Mouse (Mus musculus) left cerebral cortex, postnatal 14 days (tissue): Measurements from ENCODE around the gene Crip2. TPM values are rescaled to one million over a fixed set of nuclear protein-coding genes. Genes with fewer than 3 reads are reported as not detected.
A peak's percentile ranks its signal among the peaks of the same experiment; 100 is the strongest.

ENCODE experiments used
- DNase-seq, 2 experiments: peaks; one replicate each; pipeline ENCODE4 v3.0.0; 2021 to 2022; ENCODE audit warnings: low spot score in 2 of 2, mixed read lengths in 1 of 2
- intact Hi-C: fragments of 180-260 bp; cut with DNase I; formaldehyde crosslinking; loops from one replicate; pipeline ENCODE4 v1.15.1; 2025
- total RNA-seq, 2 experiments: library from RNA; stranded (reverse); gene quantifications; 2 replicates each; pipeline ENCODE4 v1.2.3; 2021

Gene Crip2
- total RNA-seq, 2 experiments from 2014 or later, result 199 to 200 TPM

DNA sequence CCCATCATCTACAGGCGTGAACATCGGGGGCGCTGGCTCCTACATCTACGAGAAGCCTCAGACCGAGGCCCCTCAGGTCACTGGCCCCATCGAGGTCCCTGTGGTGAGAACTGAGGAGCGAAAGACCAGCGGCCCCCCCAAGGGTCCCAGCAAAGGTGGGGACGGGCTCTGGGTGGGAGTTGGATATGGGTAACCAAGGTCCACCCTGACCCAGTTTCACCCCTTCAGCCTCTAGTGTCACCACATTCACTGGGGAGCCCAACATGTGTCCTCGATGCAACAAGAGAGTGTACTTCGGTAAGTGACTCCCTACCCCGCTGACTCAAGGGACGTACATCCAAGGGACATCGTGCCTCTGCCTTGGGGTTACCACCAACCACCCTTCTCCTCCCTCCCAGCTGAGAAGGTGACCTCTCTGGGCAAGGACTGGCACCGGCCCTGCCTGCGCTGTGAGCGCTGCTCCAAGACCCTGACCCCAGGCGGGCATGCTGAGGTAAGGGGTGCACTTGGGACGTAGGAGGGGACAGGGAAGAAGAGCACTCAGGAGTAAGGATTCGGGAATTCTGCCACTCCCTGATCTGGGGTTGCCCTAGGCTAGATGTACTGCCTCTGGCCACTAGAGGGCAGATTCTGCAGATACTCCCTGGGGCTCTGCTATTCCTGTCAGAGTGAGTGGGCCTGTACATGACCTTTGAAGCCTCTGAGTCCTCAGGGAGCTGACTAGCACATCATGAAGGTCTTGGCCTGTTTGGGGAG is 4.1 kb downstream of the Crip2 start:
- intact Hi-C loops, result no loop called here
- peak in 1 of 2 experiments; percentile 43 for DNase-seq

DNA sequence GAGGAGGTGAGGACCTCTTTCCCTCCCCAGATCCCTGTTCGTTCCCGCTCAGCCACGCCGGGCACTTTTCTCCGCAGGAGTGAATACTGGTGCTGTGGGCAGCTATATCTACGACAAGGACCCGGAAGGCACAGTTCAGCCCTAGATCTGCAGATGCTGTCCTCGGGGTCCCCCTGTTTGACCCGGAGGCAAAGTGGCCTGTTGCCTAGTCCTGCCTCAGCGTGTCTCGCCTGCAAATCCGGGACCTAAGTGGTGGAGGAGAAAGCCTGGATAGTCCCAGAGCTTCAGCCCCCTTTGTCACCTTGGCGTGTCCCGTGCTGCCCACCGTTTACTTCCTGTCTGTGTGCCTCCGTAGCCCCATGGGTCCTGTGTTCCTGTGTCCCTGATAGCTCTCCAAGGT is 4.8 kb downstream of the Crip2 start:
- DNase-seq, result no peak
- intact Hi-C loops, result no loop called here

DNA sequence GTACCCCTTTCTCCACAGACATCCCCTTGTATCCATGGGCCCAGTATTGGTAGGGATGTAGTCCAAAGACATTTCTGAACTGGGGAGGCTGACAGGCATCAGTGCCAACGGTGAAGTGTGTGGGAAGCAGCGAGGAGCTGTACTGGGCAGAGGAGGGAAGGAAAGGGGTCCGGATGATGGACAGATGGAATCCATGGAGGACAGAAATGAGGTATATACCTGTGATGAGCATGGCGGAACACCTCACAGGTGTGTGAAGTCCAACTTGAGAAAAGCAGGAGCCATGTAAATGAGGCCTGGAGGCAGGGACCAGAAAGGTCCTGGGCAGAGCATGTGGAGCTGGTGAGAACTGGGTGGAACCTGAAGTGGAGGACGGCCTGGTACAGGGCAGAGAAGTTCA is 5.6 kb downstream of the Crip2 start:
- no peak for DNase-seq
- intact Hi-C loops, result no loop called here

DNA sequence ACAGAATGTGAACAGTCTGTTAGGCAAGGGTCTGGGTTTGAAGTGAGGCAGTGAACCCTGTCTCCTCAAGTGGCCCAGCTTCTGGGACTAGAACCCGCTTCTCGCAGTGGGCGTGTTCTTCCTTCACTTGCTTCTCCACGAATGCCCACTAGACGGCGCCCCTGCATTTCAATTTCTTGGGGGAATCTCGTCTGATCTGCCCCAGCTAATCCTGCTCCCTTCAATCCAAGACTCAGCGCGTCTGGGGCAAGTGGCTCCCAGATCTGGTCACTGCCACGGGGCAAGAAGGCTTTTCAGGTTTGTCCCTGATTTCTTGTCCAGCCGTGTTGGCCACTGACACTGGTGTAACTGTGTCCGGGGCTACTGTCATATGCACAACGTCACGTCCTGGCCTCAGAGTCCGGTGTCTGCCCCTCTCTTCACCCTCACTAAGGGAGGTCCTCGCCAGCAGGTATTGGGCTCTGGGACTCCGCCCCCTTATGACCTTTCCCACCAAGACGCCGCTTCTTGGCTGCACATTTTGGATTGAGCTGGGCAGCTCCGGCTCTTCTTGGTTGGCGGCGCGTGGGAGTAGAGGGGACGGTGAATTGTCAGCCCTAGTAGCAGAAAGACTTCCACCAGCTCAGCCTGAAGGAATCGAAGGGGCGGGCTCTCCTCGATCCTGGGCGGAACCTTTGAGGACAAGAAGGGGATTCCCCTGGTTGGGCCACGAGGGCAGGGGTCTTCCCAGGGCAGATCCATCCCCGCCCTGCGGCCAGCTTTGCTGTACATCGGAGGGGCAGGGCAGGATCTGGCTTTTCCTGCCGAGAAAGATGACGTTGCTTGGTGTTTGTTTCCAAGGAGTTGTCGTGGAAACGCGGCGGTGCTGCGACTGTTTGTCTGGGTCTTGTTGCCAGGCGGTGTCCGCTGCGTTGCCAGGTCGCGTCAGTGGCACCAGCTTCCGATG is 6.3 kb downstream of the Crip2 start, which contains the start of gene Crip1:
Gene Crip1 (plus strand): TSS at position 205 of the 946 bp plus-strand sequence.
- peak; percentile 85 to 88 for DNase-seq
- intact Hi-C loops, result no loop called here

DNA sequence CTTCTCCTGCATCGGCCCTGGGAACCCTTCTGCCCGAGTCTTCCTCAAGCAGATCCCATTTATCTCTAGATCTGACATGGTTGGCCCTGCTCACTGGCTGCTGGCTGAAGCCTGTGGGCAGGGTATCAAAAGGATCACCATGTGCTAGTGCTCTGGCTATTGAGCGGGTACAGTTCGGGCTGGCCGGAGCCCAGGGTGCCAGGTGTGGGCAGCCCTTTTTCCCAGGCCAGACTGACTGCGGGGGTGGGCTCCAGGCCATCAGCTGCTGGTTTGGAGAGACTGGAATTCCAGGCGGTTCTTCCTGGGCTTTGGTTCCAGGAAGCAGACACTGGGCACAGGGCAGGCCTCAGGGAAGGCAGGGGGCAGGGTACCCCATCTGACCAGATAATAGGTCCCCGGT is 7.4 kb downstream of the Crip2 start:
- intact Hi-C loops, result no loop called here
- no peak for DNase-seq

DNA sequence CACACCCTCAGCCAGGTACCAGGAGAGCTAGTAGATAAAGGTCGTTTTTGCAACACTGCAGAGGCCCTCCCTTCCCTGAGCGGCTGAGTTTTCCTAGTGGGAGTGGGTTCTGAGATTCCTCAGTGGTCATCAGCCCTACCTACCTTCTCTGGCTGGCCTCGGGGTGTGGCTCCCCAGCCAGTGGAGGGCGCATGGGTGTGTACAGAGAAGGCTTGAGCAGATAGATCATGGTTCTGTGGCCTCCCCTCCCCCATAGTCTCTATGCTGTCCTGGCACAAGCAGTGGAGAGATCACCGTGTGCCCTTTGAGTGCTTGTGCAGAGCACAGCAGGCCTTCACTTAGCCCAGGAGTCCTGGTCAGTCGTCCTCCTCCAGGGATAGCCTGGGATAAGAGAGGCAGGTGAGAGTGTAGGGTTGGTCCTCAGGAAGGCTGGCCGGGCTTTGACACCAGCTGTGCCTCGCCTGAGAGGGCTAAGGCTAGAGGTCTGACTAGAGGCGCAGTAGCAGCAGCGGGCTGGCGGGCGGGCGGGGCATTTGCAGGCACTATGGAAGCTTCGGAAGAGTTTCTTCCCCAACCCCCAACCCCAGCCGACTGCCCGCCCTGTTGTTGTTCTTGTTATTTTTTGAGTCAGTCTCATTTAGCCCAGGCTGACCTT is 8.5 kb downstream of the Crip2 start:
- no peak for DNase-seq
- intact Hi-C loops, result no loop called here

DNA sequence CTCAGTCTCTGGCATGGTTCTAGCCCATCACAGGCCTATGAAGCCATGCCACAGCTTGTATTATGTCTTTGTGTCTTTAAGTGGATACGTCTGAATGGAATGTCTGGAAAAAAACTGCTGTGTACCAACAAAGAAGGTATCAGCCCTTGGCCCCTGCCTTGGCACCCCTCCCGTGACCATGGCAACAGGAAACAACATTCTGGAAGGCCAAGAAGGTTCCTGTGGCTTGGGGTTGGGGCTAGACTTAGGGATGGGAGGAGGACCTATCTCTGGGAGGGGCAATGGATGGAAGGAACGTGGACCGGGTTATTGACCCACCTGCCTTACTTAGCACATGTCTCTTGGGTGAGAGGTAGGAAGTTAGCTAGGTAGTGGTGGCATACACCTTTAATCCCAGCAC is 9.3 kb downstream of the Crip2 start:
- intact Hi-C loops, result no loop called here
- DNase-seq, result no peak

DNA sequence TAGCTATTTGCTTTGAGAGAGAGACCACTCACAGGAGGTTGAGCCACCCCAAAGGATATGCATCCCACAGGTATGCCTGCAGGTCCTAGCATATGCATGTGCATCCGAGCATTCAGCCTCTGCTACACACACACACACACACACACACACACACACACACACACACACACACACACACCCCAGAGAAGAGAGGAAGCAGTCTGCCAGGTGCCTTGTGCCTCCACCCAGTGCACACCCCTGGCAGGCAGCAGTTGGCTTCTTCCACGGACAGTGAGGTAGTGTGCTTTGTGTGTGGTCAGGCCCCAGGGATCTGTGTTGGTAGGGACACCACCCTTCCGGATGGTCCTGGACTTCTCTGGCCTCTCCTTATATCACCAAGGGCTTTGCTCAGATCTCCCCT is 9.9 kb downstream of the Crip2 start:
- DNase-seq, result no peak
- intact Hi-C loops, result no loop called here

DNA sequence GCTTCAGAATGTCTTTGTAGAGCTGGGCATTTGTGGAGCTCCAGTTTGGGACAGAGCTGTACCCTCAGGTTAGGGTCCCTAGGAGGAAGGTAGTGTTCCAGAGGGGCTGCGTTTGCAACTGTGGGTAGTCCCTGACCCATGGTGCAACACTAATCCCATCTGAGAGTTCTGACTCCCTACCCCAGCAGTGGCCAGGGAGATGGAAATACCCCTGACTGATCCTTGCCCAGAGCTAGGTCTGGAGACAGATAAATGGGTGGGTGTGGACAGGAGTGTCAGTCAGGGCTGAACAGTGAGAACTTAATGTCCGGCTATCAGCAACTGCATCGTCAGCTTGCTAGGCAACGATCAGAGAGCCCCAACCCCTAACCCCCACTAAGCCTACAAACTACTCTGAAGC is 10.6 kb downstream of the Crip2 start:
- intact Hi-C loops, result no loop called here
- DNase-seq, result no peak

DNA sequence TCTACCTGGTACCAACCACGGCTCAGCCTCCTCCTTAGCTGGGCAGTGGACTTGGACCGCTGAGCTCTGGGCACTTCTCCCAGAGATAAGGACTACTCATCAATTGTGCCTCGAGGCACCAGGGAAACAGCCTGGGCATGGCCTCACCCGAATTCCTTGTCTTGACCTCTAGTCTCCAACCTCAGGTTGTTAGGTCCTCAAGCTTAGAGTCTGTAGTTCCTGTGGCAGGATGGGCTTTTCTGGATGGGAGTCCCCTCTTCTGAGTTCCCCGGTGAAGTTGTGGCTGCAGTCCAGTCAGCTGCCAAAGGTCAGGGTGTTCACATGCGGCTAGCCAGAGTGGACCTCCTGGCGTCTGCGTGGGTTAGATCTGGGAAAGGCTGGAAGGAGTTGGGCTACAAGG is 11.0 kb downstream of the Crip2 start:
- intact Hi-C loops, result no loop called here
- DNase-seq, result no peak

DNA sequence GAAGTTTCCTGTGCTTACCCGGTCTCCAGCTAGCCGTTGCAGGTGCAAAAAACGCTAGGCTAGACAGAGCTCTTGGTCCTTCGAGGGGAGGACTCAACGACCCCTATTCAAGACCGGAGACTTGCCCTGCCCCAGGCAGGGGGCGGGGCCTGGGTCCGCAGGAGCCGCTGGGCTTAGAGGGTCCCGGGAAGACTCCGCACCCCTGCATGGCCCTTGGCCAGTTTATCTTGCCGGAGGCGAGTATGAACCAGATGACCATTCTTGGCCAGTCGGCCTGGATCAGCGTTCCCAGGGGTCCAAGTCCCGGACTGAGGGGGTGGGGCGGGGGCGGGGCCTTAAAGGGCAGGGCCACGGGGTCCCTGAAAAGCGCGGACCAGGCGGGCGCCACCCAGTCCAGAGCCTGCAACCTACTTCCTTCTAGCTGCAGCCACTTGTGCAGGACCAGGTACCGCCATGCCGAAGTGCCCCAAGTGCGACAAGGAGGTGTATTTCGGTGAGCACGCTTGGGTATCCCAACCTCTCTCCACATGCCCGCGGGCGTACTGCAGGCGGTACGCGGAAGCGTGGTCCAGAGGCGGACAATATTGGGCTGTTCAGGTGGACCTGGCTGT is 11.7 kb downstream of the Crip2 start:
- intact Hi-C loops, result no loop called here
- no peak for DNase-seq

DNA sequence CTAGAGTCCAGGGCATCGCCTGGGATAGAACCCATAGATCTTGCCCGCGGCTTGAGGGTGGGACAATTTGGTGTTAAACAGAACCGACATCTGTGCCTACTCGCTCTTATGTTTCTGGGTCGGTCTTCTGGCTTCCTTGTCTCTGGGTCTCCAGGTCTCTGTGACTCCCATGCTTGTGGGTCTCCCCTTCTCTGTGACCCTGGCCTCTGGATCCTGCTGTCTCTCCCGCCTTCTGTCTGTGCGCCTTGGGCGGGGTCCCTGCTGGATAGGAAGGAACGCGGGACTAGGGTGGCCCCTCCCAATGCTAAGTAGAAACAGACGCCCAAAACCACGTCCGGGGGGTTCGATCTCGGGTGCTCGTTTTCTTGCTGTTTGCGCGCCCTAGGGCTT is 12.2 kb downstream of the Crip2 start:
- DNase-seq, result no peak
- intact Hi-C loops, result no loop called here

DNA sequence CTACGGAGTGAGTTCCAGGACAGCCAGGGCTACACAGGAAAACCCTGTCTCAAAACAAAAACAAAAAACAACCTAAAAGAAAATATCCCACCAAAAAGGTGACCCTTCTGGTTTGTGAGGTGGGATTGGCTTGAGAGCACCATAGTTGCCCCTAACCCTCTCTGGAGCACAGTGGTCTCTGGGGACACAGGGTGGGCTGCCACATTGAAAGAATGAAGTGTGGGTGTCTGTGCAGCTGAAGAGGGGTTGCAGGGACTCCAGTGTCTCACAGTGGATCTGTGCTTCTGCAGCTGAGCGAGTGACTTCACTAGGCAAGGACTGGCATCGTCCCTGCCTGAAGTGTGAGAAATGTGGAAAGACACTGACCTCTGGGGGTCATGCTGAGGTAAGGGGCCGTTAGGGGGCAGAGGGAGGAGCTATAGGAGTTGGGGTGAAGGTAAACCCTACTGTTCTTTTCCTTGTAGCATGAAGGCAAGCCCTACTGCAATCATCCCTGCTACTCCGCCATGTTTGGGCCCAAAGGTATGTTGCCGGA is 13.0 kb downstream of the Crip2 start:
- intact Hi-C loops, result no loop called here
- DNase-seq, result no peak

DNA sequence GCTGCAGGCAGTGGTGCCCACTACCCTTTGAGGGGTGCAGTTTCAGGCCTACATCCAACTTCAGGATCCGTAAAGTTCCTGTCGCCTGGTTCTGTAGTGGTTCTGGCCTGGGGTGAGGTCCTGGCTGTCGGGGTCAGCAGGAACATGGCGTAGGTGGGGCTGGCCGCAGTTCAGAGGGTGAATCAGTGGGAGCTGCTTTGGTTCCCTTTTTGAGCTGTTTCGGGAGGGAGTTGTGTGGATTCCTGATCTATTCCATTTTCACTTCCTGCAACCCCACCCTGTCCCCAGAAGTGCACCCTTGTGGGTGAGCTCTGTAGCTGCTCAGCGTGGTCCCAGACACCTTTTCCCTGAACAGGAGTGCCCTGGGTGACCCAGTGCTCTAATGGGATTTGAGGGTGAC is 13.9 kb downstream of the Crip2 start:
- intact Hi-C loops, result no loop called here
- DNase-seq, result no peak

DNA sequence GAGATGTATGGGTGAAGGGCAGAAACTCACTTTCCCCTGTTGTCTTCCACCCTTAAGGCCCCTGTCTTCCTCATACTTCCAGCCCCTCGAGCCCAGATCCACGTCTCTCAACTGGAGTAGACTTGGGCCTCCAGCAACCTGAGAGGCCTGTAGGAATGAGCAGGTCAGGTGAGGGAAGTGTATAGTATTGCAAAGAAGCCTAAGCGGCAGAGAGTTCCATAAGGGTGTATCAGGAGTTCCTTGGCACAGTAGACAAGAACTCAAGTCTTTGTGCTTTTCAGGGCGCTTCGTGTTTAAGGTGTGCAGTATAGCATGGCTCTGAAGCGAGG is 14.7 kb downstream of the Crip2 start:
- intact Hi-C loops, result no loop called here
- DNase-seq, result no peak

DNA sequence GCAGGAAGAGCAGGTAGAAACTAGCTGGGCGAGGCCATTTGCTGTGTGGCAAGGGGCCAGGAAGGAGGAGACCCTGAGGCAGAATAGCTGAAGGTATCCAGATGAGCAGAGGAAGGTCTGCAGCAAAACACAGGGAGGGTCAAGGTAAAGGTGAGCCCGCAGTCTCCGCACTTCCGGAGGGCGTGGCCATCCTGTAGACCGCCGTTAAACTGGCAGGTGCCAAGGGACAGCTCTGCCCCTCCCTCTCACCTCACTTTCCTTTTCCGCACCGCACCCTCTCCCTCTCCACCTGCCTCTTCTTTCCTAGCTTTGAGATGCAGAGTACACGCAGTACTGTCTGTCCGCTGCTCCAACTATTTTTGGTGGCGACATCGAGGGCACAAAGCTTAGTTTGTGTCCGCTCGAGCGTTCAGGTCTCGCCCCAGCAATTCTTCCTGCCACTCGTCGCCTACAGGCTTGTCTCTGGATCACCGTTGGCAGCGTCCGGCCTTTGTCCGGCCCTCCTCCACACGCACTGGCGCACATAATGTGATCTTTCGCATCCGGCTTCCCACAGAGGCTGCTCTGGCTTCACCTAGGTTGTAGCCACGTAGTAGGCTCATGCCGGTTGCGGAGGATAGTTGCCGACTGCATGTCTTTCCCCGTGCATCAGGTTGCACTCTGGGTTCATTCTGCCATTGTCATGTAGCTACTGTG is 15.2 kb downstream of the Crip2 start:
- intact Hi-C loops, result no loop called here
- no peak for DNase-seq

DNA sequence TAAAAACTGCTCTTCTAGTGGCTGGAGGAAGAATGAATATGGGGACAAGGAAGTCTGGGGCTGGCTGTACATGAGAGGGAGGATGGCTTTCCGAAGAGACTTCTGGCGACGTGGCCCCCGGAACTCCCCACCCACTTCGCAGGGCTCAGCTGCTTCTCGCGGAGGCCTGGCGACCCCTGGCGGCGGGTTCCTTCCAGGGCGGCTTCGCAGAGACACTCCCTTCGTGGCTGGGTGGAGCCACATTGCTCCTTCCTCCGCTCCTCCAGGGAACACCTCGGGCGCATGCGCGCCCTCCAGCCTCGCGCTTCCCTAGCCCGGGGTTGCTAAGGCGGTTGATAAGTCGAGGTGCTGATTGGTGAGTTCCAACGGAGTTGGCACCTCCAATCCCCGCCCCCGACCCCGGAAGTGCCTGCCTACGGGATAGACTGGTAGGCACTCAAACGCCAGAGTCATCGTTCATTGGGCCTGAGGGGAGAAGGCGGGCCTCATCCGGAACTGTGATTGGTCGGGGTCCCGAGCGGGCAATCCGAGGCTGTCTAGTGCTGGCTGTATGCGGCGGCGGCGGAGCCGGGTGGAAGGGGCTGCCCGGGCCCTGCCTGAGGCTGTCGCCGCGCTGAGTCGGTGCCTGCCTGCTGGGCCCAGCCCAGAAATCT is 16.0 kb downstream of the Crip2 start, which contains the start of gene Tedc1:
Gene Tedc1 (plus strand): TSS at position 535 of the 653 bp plus-strand sequence.
- peak; percentile 99 for DNase-seq
- intact Hi-C loops, result no loop called here

DNA sequence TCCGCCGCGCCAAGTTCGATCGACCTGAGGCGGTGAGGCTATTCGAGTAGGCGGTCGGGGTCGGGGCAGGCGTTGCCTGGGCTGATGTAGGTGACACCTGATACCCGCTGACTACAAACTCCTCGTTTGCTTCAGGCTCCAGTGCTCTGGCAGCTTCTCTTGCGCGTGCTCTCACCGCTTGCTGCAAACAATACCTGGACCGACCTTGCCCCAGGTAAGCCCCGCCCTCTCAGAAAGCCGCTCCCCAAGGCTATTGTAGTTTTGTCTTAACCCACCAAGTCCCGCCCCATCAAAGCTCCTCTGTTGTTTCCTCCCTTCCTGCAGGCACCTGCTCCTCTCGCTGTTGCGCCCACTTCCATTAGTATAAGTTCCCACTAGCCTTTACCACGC is 16.5 kb downstream of the Crip2 start:
- DNase-seq, result no peak
- intact Hi-C loops, result no loop called here

DNA sequence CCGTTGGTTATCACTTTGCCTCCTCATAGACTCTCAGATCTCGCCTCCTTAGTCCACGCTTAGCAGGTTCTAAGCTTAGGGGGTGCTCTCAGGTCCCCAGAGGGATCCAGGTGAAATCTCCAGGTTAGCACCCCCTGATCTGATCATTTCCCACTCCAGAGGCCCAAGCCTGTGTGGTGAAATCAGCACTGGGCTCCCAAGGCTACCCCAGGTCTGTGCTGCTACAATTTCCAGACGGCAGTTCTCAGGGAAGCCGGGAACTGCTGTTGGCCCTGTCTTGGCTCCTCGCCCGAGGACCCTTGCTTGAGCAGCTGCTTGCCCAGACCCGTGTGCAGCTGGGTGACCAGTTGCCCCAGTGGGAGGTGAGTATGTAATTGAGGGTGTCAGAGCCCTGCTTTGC is 17.0 kb downstream of the Crip2 start:
- intact Hi-C loops, result no loop called here
- no peak for DNase-seq
